Mouse (Mus musculus): ENCODE results near the gene Copz2.

Copz2 gene

DNA sequence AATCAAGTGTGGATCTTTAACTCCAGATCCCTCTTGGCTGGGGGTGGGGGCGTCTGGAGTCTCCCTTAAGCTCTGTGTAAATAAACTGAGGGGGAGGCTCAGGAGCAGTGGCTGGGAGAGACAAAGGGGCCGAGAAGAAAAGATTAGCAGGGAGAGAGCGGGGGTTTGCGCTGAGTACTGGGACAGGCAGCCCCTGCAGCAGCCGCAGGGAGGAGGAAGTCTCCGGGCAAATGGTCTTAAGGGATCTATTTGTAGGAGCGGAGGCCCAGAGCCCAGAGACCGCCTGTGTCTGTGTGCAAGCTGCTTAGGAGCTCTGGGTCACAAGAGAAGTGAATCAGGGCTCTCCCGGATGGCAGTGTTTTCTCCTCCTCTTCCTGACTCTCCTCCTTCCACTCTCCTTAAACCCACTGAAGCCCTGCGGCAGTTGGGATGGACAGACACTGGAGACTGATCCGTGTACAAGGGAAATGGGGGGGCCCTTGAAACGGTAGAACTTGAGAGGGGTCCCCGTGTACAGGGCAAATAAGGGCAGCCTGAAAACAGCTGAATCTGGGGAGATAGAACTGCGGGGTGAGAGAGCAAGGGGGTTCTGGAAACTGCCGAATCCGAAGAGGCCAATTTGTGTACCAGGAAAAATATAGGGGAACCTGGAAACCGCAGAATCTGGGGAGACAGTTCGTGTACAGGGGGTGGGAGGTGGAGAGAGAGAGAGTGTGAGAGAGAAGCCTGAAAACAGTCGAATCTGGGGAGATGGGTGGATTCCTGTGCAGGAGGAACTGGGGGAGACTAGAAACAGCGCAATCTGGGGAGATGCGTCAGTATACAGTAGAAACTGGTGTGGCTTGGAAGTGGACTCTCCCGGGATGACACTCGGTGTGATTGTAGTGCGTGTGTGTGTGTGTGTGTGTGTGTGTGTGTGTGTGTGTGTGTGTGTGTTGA, 23.0 kb downstream of the Copz2 start:
- CTCF ChIA-PET, result interaction anchor here (0.5 to 2.0 kb wide), 18 partner anchors 11 to 1142 kb away, joined by 3 to 9 read pairs (median 4); no protein-coding TSS in a partner anchor
- POLR2A ChIA-PET, result interaction anchor here (0.6 to 2.4 kb wide), 16 partner anchors 9 to 1311 kb away, joined by 3 to 10 read pairs (median 3); partner anchors contain the start of gene Pnpo (in 1 of the 4)

DNA sequence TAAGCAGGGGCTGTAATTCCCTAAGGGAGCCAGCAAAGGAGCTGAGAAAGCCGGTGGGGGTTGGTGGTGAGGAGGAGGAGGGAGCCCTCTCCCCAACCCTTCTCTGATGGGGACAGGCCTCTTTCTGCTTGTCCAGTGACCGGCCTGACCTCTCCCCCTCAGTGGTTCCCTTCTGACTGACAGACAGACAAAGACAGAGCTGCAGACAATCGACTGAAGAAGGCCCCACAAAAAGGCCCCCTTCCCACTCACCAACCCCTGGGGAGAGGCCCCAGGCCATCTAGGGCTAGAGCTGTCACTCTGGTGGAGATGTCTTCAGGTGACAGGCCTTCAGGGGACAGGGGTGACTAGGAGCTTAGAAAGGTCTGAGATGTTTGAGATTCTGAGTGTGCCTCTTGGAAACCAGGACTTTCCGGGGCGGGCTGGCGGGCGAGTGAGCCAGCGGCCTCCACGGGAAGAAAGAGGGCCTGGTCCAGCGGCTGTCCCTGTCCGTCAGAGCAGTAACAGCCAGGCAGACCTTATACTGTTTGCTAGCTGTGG, 24.0 kb downstream of the Copz2 start:
- ChIA-PET POLR2A (interaction anchor here (0.6 to 2.4 kb wide), 10 partner anchors 26 to 1310 kb away, joined by 3 to 10 read pairs (median 4); no protein-coding TSS in a partner anchor), CTCF (interaction anchor here (0.6 to 2.0 kb wide), 12 partner anchors 12 to 1143 kb away, joined by 3 to 9 read pairs (median 4); no protein-coding TSS in a partner anchor)

DNA sequence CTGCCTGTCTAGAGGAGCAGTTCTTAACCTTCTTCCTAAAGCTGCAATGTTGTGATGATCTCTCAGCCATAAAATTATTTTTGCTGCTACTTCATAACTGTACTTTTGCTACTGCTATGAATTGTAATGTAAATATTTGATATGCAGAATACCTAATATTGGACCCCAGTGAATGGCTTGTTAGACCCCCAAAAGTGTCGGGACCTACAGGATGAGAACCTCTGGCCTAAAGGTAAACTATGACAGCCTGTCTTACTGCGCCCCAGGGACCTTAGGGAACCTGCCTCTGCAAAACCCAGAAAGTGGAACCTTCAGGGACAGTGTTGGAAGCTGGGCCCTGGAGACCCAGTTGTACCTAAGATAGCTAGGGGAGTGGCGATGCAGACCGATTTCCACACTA, 25.6 kb downstream of the Copz2 start:
- CTCF ChIA-PET, result interaction anchor here (0.6 to 2.6 kb wide), 12 partner anchors 8 to 346 kb away, joined by 3 to 8 read pairs (median 4); partner anchors contain the start of gene Scrn2 (in 1 of the 4)
- POLR2A ChIA-PET, result interaction anchor here in 2 of 4 experiments (0.7 to 3.7 kb wide), 12 partner anchors 11 to 211 kb away, joined by 3 to 18 read pairs (median 4); no protein-coding TSS in a partner anchor

GRCm38 (mm10) chr11:96875745-96876144, 26.1 kb downstream of the Copz2 start:
- ChIA-PET POLR2A (interaction anchor here (0.6 to 3.7 kb wide), 17 partner anchors 11 to 1333 kb away, joined by 3 to 18 read pairs (median 4); no protein-coding TSS in a partner anchor), CTCF (interaction anchor here in 3 of 4 experiments (0.5 to 2.6 kb wide), 18 partner anchors 8 to 1983 kb away, joined by 3 to 8 read pairs (median 4); partner anchors contain the start of genes Cdk5rap3 (in 1 of the 3) and Scrn2 (in 1 of the 3))

- POLR2A ChIA-PET, result interaction anchor here (0.6 to 3.7 kb wide), 16 partner anchors 12 to 1332 kb away, joined by 3 to 18 read pairs (median 4); no protein-coding TSS in a partner anchor
- CTCF ChIA-PET, result interaction anchor here (0.6 to 2.6 kb wide), 13 partner anchors 9 to 1267 kb away, joined by 3 to 8 read pairs (median 3); partner anchors contain the start of gene Cdk5rap3 (in 2 of the 4)
Measured at GRCm38 (mm10) chr11:96876300-96877040, 26.8 kb downstream of the Copz2 start.

GRCm38 (mm10) chr11:96877071-96877470, 27.4 kb downstream of the Copz2 start:
- CTCF ChIA-PET, result interaction anchor here (0.6 to 2.6 kb wide), 7 partner anchors 17 to 1268 kb away, joined by 3 to 6 read pairs (median 3); partner anchors contain the start of gene Cdk5rap3 (in 2 of the 4)
- POLR2A ChIA-PET, result interaction anchor here in 3 of 4 experiments (1.0 to 3.7 kb wide), 6 partner anchors 22 to 52 kb away, joined by 3 to 18 read pairs (median 4); no protein-coding TSS in a partner anchor

GRCm38 (mm10) chr11:96878715-96879114, 29.0 kb downstream of the Copz2 start:
- POLR2A ChIA-PET, result interaction anchor here in 2 of 4 experiments (0.7 to 1.3 kb wide), 4 partner anchors 65 to 98 kb away, joined by 3 to 5 read pairs (median 3); partner anchors contain the start of gene Pnpo (in 1 of the 2)
- CTCF ChIA-PET, result interaction anchor here in 1 of 4 experiments (1.2 kb wide), 1 partner anchor 8 kb away, joined by 3 read pairs; no protein-coding TSS in a partner anchor

- ChIA-PET CTCF (no interaction called here), POLR2A (interaction anchor here in 1 of 4 experiments (1.2 kb wide), 1 partner anchor 64 kb away, joined by 3 read pairs; the partner anchor contains the start of gene Pnpo)
Measured at GRCm38 (mm10) chr11:96879359-96879758, 29.7 kb downstream of the Copz2 start.

- POLR2A ChIA-PET, result interaction anchor here in 3 of 4 experiments (0.6 to 1.8 kb wide), 4 partner anchors 29 to 132 kb away, joined by 3 read pairs; no protein-coding TSS in a partner anchor
- CTCF ChIA-PET, result no interaction called here
Measured at GRCm38 (mm10) chr11:96880296-96880695, 30.6 kb downstream of the Copz2 start.

DNA sequence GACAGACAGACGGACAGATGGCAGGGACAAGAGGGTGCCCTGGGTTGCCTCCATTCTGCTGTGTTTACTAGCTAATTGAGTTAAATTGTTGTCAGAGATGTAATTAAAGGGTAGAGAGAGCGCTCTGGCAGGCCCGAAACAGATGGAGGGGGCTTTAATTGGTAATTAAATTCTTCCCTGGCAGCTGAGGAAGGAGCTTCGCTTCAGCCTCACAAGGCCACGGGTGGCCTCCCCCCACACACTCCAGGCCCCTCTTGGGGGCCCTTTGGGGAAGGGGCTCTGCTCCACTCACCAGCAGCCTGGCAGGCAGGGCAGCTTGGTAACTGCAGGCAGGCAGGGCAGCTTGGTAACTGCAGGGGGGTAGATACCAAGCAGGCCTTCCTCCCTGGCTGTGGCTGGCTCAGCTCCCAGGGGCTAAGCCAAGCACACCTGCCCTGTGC, 36.3 kb downstream of the Copz2 start:
- POLR2A ChIA-PET, result interaction anchor here in 1 of 4 experiments (2.4 kb wide), 1 partner anchor 30 kb away, joined by 5 read pairs; the partner anchor contains the start of gene Cdk5rap3
- CTCF ChIA-PET, result interaction anchor here in 2 of 4 experiments (0.6 to 1.0 kb wide), 3 partner anchors 30 to 61 kb away, joined by 3 to 4 read pairs (median 3); partner anchors contain the start of gene Cdk5rap3 (in 1 of the 2)

DNA sequence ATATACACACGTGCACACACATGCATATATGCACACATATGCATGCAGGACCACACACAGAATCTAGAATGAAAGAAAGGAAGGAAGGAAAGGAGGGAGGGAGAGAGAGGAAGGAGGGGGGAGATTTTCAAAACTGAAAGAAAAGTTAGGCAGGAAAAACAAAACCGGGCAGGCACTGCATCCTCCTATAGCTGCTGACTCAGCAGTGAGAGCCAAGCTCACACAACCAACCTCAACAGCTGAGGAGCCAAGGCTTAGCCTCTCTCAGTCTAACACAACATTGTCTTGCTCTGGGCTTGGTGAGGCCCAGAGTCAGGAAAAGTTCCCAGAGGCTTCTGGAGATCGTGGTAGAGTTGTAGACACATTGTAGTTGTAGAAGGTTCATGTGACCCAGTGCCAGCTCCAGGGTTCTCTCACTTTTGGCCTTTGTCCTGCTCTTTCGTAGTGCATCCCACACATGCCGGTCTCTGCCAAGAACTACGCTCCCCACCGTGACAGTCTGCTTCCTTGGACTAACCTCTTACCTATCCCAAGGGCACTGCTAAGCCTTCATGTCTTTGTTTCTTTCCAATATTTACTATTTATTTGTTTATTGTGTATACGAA, 37.4 kb downstream of the Copz2 start:
- ChIA-PET CTCF (interaction anchor here in 2 of 4 experiments (0.6 to 0.9 kb wide), 5 partner anchors 8 to 123 kb away, joined by 3 to 9 read pairs (median 4); no protein-coding TSS in a partner anchor), POLR2A (interaction anchor here in 2 of 4 experiments (0.6 to 2.4 kb wide), 2 partner anchors 29 to 227 kb away, joined by 3 to 5 read pairs; partner anchors contain the start of gene Cdk5rap3 (in 1 of the 2))

DNA sequence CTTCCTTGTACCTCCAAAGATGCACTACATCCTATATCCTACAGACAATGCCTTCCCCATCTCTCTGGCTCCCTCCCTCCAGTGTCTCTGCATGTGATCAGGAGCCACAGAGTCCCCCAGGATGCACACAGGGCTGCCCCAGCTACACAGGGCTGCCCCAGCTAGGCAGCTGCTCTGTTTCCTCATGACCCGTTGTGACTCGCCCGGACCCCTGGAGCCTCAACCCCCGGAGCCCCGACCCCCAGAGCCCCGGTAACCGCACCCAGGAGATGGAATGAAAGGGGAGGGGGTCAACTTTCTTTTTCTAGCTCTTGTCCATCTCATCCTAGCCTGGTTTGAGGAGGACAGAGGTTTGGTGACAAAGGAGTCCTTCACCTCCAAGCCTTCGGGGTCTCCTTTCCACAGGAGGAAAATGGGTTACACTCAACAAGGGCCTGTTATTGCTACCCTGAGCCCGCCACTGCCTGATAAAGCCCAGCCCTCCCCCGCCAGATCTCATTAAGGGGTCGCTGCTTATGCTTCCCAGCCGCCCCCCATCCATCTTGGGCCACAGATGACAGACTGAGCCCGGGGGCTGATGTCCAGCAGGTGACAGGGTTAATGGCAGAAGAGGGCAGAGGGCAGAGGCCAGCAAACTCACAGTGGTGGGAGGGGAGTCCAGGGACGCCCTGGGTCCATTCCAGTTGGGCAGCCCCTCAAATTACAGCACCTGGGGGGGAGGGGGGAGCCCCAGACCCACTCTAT, 42.3 kb downstream of the Copz2 start:
- CTCF ChIA-PET, result interaction anchor here in 3 of 4 experiments (0.6 to 1.0 kb wide), 3 partner anchors 24 to 637 kb away, joined by 3 read pairs; partner anchors contain the start of gene Cdk5rap3 (in 1 of the 3)
- POLR2A ChIA-PET, result interaction anchor here in 3 of 4 experiments (0.5 to 1.4 kb wide), 6 partner anchors 10 to 417 kb away, joined by 3 to 15 read pairs (median 4); partner anchors contain the start of gene Cdk5rap3 (in 1 of the 3)

- ChIA-PET POLR2A (interaction anchor here in 3 of 4 experiments (0.6 to 1.6 kb wide), 6 partner anchors 13 to 895 kb away, joined by 3 to 5 read pairs (median 3); partner anchors contain the start of genes Cdk5rap3 (in 1 of the 3) and Tbkbp1 (in 1 of the 3)), CTCF (interaction anchor here in 3 of 4 experiments (0.6 to 1.0 kb wide), 3 partner anchors 20 to 539 kb away, joined by 3 read pairs; no protein-coding TSS in a partner anchor)
Measured at GRCm38 (mm10) chr11:96893203-96893842, 43.7 kb downstream of the Copz2 start.

- POLR2A ChIA-PET, result interaction anchor here in 2 of 4 experiments (0.9 to 2.7 kb wide), 5 partner anchors 14 to 126 kb away, joined by 3 to 11 read pairs (median 3); partner anchors contain the start of gene Cdk5rap3 (in 1 of the 2)
- CTCF ChIA-PET, result interaction anchor here in 2 of 4 experiments (0.9 to 1.0 kb wide), 3 partner anchors 10 to 131 kb away, joined by 3 to 5 read pairs (median 4); partner anchors contain the start of gene Cdk5rap3 (in 1 of the 2)
Measured at GRCm38 (mm10) chr11:96895886-96896285, 46.2 kb downstream of the Copz2 start.
